Mouse (Mus musculus) fat pad, adult 2 months (tissue): ENCODE data around the gene Elovl7.

ENCODE experiments used
- DNase-seq: peaks from one replicate; pipeline ENCODE4 v3.0.0-alpha.2; 2011; ENCODE audit warnings: low read depth, low spot score; ENCODE audit errors: extremely low read depth

The Elovl7 gene

GRCm38 (mm10) chr13:108301411-108301810, 87.2 kb downstream of the Elovl7 start:
- no peak for DNase-seq

DNA sequence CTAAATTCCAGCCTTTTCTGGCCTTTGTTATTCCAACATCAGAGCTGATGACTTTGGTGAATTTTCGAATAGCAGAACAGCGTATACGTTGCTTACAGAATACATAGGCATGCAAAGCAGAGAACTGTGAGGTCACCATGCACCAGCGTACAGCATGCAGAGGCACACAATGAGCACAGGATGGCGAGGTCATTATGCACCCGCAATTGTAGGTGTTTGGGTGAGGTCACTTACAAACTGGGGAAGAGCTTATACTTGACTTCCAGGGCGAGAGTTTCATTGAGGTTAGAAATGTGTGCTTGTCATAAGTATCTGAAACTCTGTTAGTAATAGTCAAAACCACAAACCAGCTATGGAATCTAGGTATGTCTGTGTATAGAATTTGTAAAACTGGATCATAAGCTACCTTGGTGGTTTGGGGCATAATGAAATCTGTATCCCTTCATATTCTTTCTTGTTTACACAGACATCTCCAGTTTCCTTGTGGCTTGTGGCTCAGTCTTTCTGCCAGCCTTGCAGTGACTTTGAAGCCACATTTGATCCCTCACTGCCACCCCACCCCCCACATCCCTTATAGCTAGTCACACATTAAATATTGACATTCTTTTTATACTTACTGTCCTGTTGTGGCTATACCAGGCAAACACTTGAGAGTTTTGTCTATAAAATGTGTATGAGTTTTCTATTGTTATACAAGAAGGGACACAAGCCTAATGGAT, 88.9 kb downstream of the Elovl7 start:
- no peak for DNase-seq

DNA sequence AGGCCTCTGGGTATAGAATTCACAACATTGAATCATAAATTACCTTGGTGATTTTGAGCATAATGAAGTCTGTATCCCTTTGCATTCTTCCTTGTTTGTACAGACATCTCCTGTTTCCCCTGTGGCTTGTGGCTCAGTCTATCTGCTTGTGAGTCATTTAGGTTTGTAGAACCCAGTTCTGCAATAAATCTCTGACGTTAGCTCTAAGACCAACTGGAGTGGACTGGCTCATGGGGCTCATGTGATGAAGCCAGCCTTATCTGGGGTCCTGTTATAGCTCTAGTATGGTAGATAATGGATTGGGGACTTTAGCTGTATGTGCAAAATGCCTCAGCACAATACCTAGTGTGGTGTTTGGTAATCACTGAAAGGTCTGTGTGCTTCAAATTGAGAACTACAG, 89.6 kb downstream of the Elovl7 start:
- no peak for DNase-seq

- DNase-seq, result no peak
Observed at GRCm38 (mm10) chr13:108304680-108305079, 90.5 kb downstream of the Elovl7 start.

DNA sequence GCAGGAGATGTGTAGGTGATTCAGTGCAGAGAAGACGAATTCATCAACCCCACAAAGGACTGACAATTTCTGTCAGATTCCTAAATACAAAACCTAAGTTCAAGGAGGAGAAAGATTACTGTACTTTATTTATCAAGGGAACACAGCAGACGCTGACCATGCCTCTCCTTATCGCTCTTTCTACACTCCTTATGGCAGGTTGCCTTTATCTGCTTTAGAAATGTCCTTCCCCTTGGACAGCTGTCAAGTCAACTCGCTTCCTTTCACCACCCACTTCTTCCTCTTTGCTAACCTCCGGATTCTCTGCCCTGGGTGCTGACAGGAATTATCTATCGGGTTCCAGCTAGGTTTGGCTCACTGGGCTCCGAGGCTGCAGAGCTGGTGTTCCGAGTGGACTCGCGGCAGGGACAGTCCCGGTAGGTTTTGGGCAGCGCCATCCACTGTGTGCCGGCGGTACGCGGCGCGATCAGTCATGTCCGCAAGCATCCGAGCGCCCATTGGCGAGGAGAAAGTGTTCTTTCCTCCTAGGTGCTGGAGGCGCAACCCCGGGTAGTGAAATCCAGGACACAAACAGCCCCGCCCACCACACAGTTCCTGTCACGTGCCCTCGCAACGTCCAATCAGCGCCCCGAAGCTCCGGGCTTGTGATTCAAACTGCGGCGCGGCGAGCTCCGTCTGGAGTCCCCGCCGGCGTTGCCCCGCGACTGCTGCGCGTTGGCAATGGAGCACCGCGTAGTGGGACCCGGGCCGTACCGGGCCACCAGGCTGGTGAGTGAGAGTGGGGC, 101.7 kb downstream of the Elovl7 start, which contains the start of gene Depdc1b:
TSS of gene Depdc1b (plus strand) at position 631 of the 785 bp plus-strand sequence.
- DNase-seq, result no peak

DNA sequence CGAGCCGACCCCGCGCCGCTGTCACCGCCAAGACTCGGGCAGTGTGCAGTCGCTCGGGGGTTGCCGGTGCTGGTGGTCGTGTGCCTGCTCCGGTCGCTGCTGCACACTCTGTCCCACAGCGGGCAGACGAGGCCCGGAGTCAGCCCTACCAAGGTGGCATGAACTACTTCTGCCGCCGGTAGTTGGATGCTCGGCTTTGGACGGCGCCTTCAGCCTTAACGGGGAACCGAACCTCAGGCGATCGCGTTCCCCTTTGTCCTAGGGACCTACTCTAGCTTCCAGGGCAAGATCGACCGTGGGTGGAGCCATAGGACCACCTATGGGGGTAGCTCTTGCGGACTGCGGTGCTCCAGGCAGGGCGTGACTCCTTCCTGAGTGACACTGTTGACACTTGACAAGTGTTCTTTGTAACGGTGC, 102.3 kb downstream of the Elovl7 start:
- DNase-seq, result no peak

DNA sequence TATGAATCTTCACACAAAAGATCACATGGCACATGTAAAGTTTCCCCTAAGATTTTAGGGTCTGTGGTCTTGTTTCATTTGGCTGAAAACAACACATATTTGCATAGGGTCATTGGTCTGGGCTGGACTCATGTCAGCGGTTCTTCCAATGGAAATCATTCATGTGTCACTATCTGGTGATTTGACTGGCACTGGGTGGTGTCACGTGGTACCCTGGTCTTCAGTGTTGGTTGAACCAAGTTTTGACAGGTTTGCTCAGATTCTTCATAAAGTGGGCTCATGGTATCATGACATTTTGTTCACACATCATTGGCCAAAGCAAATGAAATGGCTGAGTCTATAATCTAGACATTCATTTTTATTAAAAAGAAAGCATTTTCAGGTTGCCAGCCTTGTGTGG, 103.2 kb downstream of the Elovl7 start:
- no peak for DNase-seq

DNA sequence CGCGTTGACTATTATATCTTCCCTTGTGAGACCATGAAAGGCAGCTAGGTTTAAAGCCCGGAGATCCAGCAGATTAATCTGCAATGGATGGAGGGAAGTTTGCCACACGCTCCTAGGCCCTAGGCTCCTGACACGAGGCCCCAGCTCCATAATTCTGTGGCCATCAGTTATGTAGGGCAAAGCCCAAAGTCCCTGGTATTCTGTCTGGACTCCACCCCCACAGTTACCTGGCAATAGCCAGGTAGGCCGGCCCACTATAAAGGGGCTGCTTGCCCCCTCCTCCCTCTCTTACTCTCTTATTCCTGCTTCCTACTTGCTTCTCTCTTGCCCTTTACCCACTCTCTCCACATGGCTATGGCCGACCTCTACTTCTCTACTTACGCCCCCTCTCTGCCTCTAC, 104.8 kb downstream of the Elovl7 start:
- no peak for DNase-seq

DNA sequence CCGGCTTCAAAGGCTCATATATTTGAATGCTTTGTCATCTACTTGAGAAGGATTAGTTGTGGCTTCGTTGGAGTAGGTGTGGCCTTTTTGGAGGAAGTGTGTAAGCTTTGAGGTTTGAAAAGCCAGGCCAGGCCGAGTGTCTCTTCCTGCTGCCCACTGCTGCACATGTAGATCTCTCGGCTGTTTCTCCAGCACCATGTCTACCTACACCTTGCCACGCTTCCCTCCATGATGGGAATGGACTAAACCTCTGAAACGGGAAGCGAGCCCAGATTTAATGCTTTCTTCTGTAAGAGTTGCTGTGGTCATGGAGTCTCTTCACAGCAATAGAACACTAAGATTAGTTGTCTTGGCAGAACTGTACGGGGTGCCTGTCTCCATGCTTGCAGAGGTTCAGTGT, 106.0 kb downstream of the Elovl7 start:
- no peak for DNase-seq

GRCm38 (mm10) chr13:108322466-108322865, 108.3 kb downstream of the Elovl7 start:
- no peak for DNase-seq

GRCm38 (mm10) chr13:108323317-108323716, 109.1 kb downstream of the Elovl7 start:
- DNase-seq, result no peak

DNA sequence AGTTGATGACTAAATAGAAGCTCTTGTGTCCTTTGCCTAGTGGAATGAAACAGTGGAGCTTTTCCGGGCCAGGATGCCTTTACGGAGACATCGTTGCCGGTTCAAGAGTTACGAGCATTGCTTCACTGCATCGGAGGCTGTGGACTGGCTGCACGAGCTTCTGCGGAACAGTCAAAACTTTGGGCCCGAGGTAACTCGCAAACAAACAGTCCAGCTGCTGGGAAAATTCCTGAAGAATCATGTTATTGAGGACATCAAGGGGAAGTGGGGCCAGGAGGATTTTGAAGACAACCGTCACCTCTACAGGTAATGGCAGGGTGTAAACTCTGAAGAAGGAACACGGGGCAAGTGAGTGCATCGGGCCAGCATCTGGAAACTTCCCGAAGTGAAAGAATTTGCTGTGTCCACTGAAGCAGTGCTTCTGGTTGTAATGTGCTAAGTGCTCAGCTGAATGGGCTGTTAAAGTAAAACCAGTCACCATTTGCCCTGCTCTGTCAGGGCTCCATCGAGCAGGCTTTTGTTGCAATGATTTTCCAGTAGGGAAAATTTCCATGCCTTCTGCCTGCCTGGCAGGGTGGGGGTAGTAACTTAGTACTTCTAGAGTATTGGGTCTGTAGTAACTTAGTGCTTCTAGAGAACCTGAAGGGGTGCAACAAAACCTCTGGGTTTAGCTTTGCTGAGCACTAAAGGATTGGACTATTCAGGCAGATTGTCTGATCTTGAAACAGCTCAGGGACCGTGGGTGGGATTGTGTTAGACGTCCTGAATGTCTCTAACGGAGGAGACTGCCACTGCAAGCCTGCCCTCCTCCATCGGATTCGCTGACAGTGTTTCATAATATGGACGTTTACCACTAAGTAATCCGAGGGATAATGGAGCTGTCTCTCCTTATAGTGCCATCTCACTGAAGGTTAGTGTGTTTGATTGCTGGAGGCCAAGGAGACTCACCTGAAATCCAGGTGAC, 109.9 kb downstream of the Elovl7 start:
- DNase-seq, result no peak

GRCm38 (mm10) chr13:108325871-108326270, 111.7 kb downstream of the Elovl7 start:
- no peak for DNase-seq

- DNase-seq, result no peak
Observed at GRCm38 (mm10) chr13:108326351-108326750, 112.1 kb downstream of the Elovl7 start.

- no peak for DNase-seq
Observed at GRCm38 (mm10) chr13:108327047-108327446, 112.8 kb downstream of the Elovl7 start.

- no peak for DNase-seq
Observed at GRCm38 (mm10) chr13:108328406-108329180, 114.4 kb downstream of the Elovl7 start.

- DNase-seq, result no peak
Observed at GRCm38 (mm10) chr13:108329693-108330092, 115.5 kb downstream of the Elovl7 start.
